ENCODE assay signal across 8 mouse cellular contexts in genomic region chr11:116413631-116414022, GRCm38 (mm10). TPM values are rescaled to one million over a fixed set of nuclear protein-coding genes. Genes with fewer than 3 reads are reported as not detected.
DNase-seq lines count a peak whose midpoint lies in the region; ATAC-seq and TF ChIP-seq lines count a peak whose summit lies in the region.

No protein-coding gene starts in this region.

- TF ChIP-seq CTCF in stomach, postnatal 0 days (IDR thresholded peaks at IDR 0.05; ENCODE audit: low read depth) = no peak

- H3K9ac ChIP-seq in forebrain, embryonic 14.5 days (ENCODE audit: low read length) = peak overlapping the region; percentile 96
- no peak overlapping the region for H3K9ac ChIP-seq in liver, embryonic 15.5 days
- H3K9ac ChIP-seq in stomach, postnatal 0 days (ENCODE audit: low read length) = no peak overlapping the region

- H3K27ac ChIP-seq in forebrain, embryonic 14.5 days (ENCODE audit: low read depth, low read length) = peak overlapping the region; percentile 92; the same call in 1 of the 2 replicates
- H3K27ac ChIP-seq in liver, embryonic 15.5 days (replicated peaks) = no peak overlapping the region
- H3K27ac ChIP-seq in stomach, postnatal 0 days (replicated peaks) = no peak overlapping the region

- no peaks in the 10 kb centered on the region for H3K9me3 ChIP-seq in forebrain, embryonic 14.5 days (replicated peaks; ENCODE audit: control insufficient read depth, low read length)
- H3K9me3 ChIP-seq in liver, embryonic 15.5 days (replicated peaks) = no peaks in the 10 kb centered on the region
- H3K9me3 ChIP-seq in stomach, postnatal 0 days (ENCODE audit: control insufficient read depth, low read length) = no peaks in the 10 kb centered on the region

- peaks cover 15% of the 10 kb centered on the region; the same call in 1 of the 2 replicates for H3K4me1 ChIP-seq in forebrain, embryonic 14.5 days (ENCODE audit: control insufficient read depth, insufficient read depth, low read length)
- H3K4me1 ChIP-seq in liver, embryonic 15.5 days (replicated peaks) = peaks cover 32% of the 10 kb centered on the region
- 0 out of 2 replicates have a peak, but pooled peaks cover 2% of the 10 kb centered on the region for H3K4me1 ChIP-seq in stomach, postnatal 0 days (replicated peaks; ENCODE audit: control insufficient read depth, insufficient read depth)

- H3K36me3 ChIP-seq in forebrain, embryonic 14.5 days (ENCODE audit: control insufficient read depth, insufficient read depth, low read length) = no peaks in the 10 kb centered on the region
- no peaks in the 10 kb centered on the region for H3K36me3 ChIP-seq in liver, embryonic 15.5 days (replicated peaks)
- H3K36me3 ChIP-seq in stomach, postnatal 0 days (ENCODE audit: control insufficient read depth, insufficient read depth, low read length) = no peaks in the 10 kb centered on the region

- peak; percentile 26 for DNase-seq in right cerebral cortex, postnatal 4 days
- DNase-seq in right cerebral cortex, adult 18-20 months = no peak
- no peak for DNase-seq in forebrain, embryonic 14.5 days (ENCODE audit: low spot score)
- no peak for DNase-seq in stomach, postnatal 0 days (ENCODE audit: low spot score)
- no peak for DNase-seq in layer of hippocampus, postnatal 25 days (ENCODE audit: extremely low spot score in 1 of 2, low spot score in 1 of 2)
- DNase-seq in adipocyte (ENCODE audit: low spot score) = no peak
- no peak for DNase-seq in layer of hippocampus, adult 9-11 months

- TF ChIP-seq EP300 in stomach, postnatal 0 days (optimal IDR thresholded peaks at IDR 0.05) = no peak

- H3K4me2 ChIP-seq in forebrain, embryonic 14.5 days (ENCODE audit: low read length) = peak overlapping the region; percentile 94
- H3K4me2 ChIP-seq in liver, embryonic 15.5 days = peak overlapping the region; percentile 100
- peak overlapping the region; percentile 95; the same call in 1 of the 2 replicates for H3K4me2 ChIP-seq in stomach, postnatal 0 days (replicated peaks; ENCODE audit: low read depth)

- no peak for ATAC-seq in forebrain, embryonic 14.5 days
- no peak for ATAC-seq in liver, embryonic 15.5 days (ENCODE audit: insufficient read depth)
- ATAC-seq in stomach, postnatal 0 days (ENCODE audit: low FRiP score, low TSS enrichment) = no peak

- peak overlapping the region; percentile 82; the same call in 1 of the 2 replicates for H3K4me3 ChIP-seq in forebrain, embryonic 14.5 days (ENCODE audit: low read depth, low read length)
- H3K4me3 ChIP-seq in liver, embryonic 15.5 days (replicated peaks) = peak overlapping the region; percentile 70
- no peak overlapping the region for H3K4me3 ChIP-seq in stomach, postnatal 0 days (ENCODE audit: low read depth, low read length)

- no peaks in the 10 kb centered on the region for H3K27me3 ChIP-seq in forebrain, embryonic 14.5 days (replicated peaks; ENCODE audit: control insufficient read depth, insufficient read depth, low read length)
- H3K27me3 ChIP-seq in liver, embryonic 15.5 days = peaks cover 47% of the 10 kb centered on the region
- H3K27me3 ChIP-seq in stomach, postnatal 0 days (ENCODE audit: control insufficient read depth, insufficient read depth, low read length) = no peaks in the 10 kb centered on the region

- 80% methylated on average over 4 of the region's 4 CpGs for WGBS in forebrain, embryonic 14.5 days
- WGBS in liver, embryonic 15.5 days (ENCODE audit: insufficient replicate concordance) = 56% methylated on average over 4 of the region's 4 CpGs
- WGBS in stomach, postnatal 0 days = 79% methylated on average over 4 of the region's 4 CpGs

RNA-seq across cellular contexts. Expression of gene Rnf157, which starts 0.8 kb away (rescaled TPM):
- polyA plus RNA-seq in forebrain, embryonic 14.5 days (2014; fragmentation: Nextera tagmentation; extraction: Ambion mirVana) = 16.3 and 21.5 TPM in 2 replicates
- 1.0 and 1.4 TPM in 2 replicates for polyA plus RNA-seq in liver, embryonic 15.5 days (2015; fragmentation: Nextera tagmentation; extraction: Ambion mirVana)
- polyA plus RNA-seq in stomach, postnatal 0 days (2015; fragmentation: Nextera tagmentation; extraction: Ambion mirVana) = 2.8 and 3.0 TPM in 2 replicates
- total RNA-seq in layer of hippocampus, postnatal 25 days (2021) = 100 to 1,000 TPM; 241 to 258 TPM

RNA-seq across cellular contexts. Expression of gene Ubald2, which starts 20.3 kb away (rescaled TPM):
- 95.5 and 100 TPM in 2 replicates for polyA plus RNA-seq in forebrain, embryonic 14.5 days (2014; fragmentation: Nextera tagmentation; extraction: Ambion mirVana)
- polyA plus RNA-seq in liver, embryonic 15.5 days (2015; fragmentation: Nextera tagmentation; extraction: Ambion mirVana) = 33.1 and 33.9 TPM in 2 replicates
- polyA plus RNA-seq in stomach, postnatal 0 days (2015; fragmentation: Nextera tagmentation; extraction: Ambion mirVana) = 35.4 and 35.7 TPM in 2 replicates
- total RNA-seq in layer of hippocampus, postnatal 25 days (2021) = 10 to 100 TPM; 37.0 to 38.3 TPM

RNA-seq across cellular contexts. Expression of gene Qrich2, which starts 52.4 kb away (rescaled TPM):
- not detected in 2 replicates for polyA plus RNA-seq in forebrain, embryonic 14.5 days (2014; fragmentation: Nextera tagmentation; extraction: Ambion mirVana)
- not detected in 2 replicates for polyA plus RNA-seq in liver, embryonic 15.5 days (2015; fragmentation: Nextera tagmentation; extraction: Ambion mirVana)
- 0.08 and 0.16 TPM in 2 replicates for polyA plus RNA-seq in stomach, postnatal 0 days (2015; fragmentation: Nextera tagmentation; extraction: Ambion mirVana)
- not detected for total RNA-seq in layer of hippocampus, postnatal 25 days (2021)
